Mouse (Mus musculus) forebrain, embryonic 11.5 days (tissue): ENCODE measurements at regions not wholly inside any gene's neighbourhood (a gene's known extent, or its start where the extent isn't known, plus 50 kb on each side); places are given as distances from the start of the nearest gene placed in this dataset.

Experiments used
- ATAC-seq: fragments of 200-750 bp; cut with Nextera tagmentation; replicated peaks from 2 replicates; pipeline ENCODE4 v1.8.0; 2017; ENCODE audit warnings: moderate TSS enrichment; ENCODE audit not compliant: low FRiP score
- DNase-seq: peaks from one replicate; pipeline ENCODE4 v3.0.0-alpha.2; 2017; ENCODE audit warnings: low spot score
- H3K27ac ChIP-seq: fragments of 300-500 bp; sonication (generic); 2 replicates; pipeline ENCODE4 v1.5.1; 2014; ENCODE audit warnings: low read depth, low read length
- H3K27me3 ChIP-seq: fragments of 300-500 bp; sonication (generic); 2 replicates; pipeline ENCODE4 v1.6.1; 2014; ENCODE audit warnings: mild to moderate bottlenecking, low read length, mixed read lengths; ENCODE audit not compliant: control insufficient read depth, insufficient read depth
- H3K36me3 ChIP-seq: fragments of 300-500 bp; sonication (generic); 2 replicates; pipeline ENCODE4 v1.6.1; 2014; ENCODE audit warnings: mild to moderate bottlenecking, low read length, moderate library complexity, mixed read lengths; ENCODE audit not compliant: control insufficient read depth, insufficient read depth
- H3K4me1 ChIP-seq: fragments of 300-500 bp; sonication (generic); replicated peaks from 2 replicates; pipeline ENCODE4 v1.6.1; 2014; ENCODE audit warnings: low read length, mixed read lengths; ENCODE audit not compliant: control insufficient read depth, insufficient read depth
- H3K4me2 ChIP-seq: fragments of 300-500 bp; sonication (generic); 2 replicates; pipeline ENCODE4 v1.6.1; 2014; ENCODE audit warnings: low read depth, mild to moderate bottlenecking, low read length, moderate library complexity, mixed read lengths; ENCODE audit not compliant: severe bottlenecking
- H3K4me3 ChIP-seq: fragments of 300-500 bp; sonication (generic); 2 replicates; pipeline ENCODE4 v1.5.1; 2014; ENCODE audit warnings: low read depth, low read length
- H3K9ac ChIP-seq: fragments of 300-500 bp; sonication (generic); 2 replicates; pipeline ENCODE4 v1.6.1; 2014; ENCODE audit warnings: low read length
- H3K9me3 ChIP-seq: fragments of 300-500 bp; sonication (generic); 2 replicates; pipeline ENCODE4 v1.6.1; 2016; ENCODE audit warnings: low read length, mixed read lengths; ENCODE audit not compliant: control insufficient read depth
- WGBS: fragments of 180-500 bp; shearing (Covaris S2); extraction: QIAGEN DNeasy Blood & Tissue Kit; methylation state at CpG from one replicate; pipeline ENCODE4 v1.1.7; 2014; 5-methylcytosine and 5-hydroxymethylcytosine counted together

GRCm38 (mm10) chr1:104578123-104578522 lies 190.2 kb upstream of the Cdh20 start:
- no peaks in the 10 kb centered on the region for H3K27me3 ChIP-seq
- 77% methylated on average over 2 of the region's 2 CpGs for WGBS

GRCm38 (mm10) chr1:104584123-104584522 lies 184.2 kb upstream of the Cdh20 start:
- WGBS = 100% methylated on average over 3 of the region's 3 CpGs
- Histone ChIP-seq H3K9ac (no peak overlapping the region), H3K9me3 (no peaks in the 10 kb centered on the region), H3K27ac (no peak overlapping the region), H3K27me3 (no peaks in the 10 kb centered on the region), H3K4me1 (no peaks in the 10 kb centered on the region), H3K4me3 (no peak overlapping the region), H3K36me3 (no peaks in the 10 kb centered on the region), H3K4me2 (no peak overlapping the region)
- ATAC-seq (no peak), DNase-seq (no peak)

More at GRCm38 (mm10) chr1:104578123-104578522, 190.2 kb upstream of the Cdh20 start:
- Histone ChIP-seq H3K4me1 (no peaks in the 10 kb centered on the region), H3K4me3 (no peak overlapping the region), H3K9ac (no peak overlapping the region), H3K27ac (no peak overlapping the region), H3K4me2 (no peak overlapping the region), H3K36me3 (no peaks in the 10 kb centered on the region), H3K9me3 (no peaks in the 10 kb centered on the region)
- DNase-seq = no peak
- ATAC-seq = no peak

GRCm38 (mm10) chr1:104586985-104587384 lies 181.3 kb upstream of the Cdh20 start:
- Histone ChIP-seq H3K9ac (no peak overlapping the region), H3K4me2 (no peak overlapping the region), H3K36me3 (no peaks in the 10 kb centered on the region), H3K4me3 (no peak overlapping the region), H3K9me3 (no peaks in the 10 kb centered on the region), H3K4me1 (no peaks in the 10 kb centered on the region), H3K27ac (no peak overlapping the region), H3K27me3 (no peaks in the 10 kb centered on the region)
- ATAC-seq (0 out of 2 replicates have a peak, but pooled peaks have one; percentile 30), DNase-seq (no peak)
- 54% methylated on average over 6 of the region's 6 CpGs for WGBS

GRCm38 (mm10) chr1:104605301-104605700 lies 163.0 kb upstream of the Cdh20 start:
- H3K27me3 ChIP-seq = no peaks in the 10 kb centered on the region
- WGBS = 87% methylated on average over 3 of the region's 3 CpGs
- H3K9ac ChIP-seq = no peak overlapping the region
- H3K36me3 ChIP-seq = no peaks in the 10 kb centered on the region
- ATAC-seq = no peak
- DNase-seq = no peak
- no peak overlapping the region for H3K27ac ChIP-seq
- H3K4me3 ChIP-seq = no peak overlapping the region
- H3K4me1 ChIP-seq = no peaks in the 10 kb centered on the region
- no peaks in the 10 kb centered on the region for H3K9me3 ChIP-seq
- H3K4me2 ChIP-seq = no peak overlapping the region

- H3K9me3 ChIP-seq = no peaks in the 10 kb centered on the region
- DNase-seq (no peak), ATAC-seq (no peak)
- H3K27me3 ChIP-seq = no peaks in the 10 kb centered on the region
- no peak overlapping the region for H3K4me3 ChIP-seq
- no peaks in the 10 kb centered on the region for H3K36me3 ChIP-seq
- 40% methylated on average over 6 of the region's 6 CpGs for WGBS
- H3K4me2 ChIP-seq = no peak overlapping the region
- H3K27ac ChIP-seq = no peak overlapping the region
- H3K9ac ChIP-seq = no peak overlapping the region
- H3K4me1 ChIP-seq = no peaks in the 10 kb centered on the region
Observed at GRCm38 (mm10) chr1:104609409-104609808, 158.9 kb upstream of the Cdh20 start.

GRCm38 (mm10) chr1:104617374-104617773 lies 151.0 kb upstream of the Cdh20 start:
- Histone ChIP-seq H3K9me3 (no peaks in the 10 kb centered on the region), H3K36me3 (no peaks in the 10 kb centered on the region), H3K4me2 (no peak overlapping the region), H3K4me3 (no peak overlapping the region), H3K27me3 (no peaks in the 10 kb centered on the region), H3K4me1 (no peaks in the 10 kb centered on the region), H3K9ac (no peak overlapping the region), H3K27ac (no peak overlapping the region)
- DNase-seq = no peak
- no peak for ATAC-seq
- 95% methylated on average over 1 of the region's 1 CpGs for WGBS

GRCm38 (mm10) chr1:104619805-104620375 lies 148.4 kb upstream of the Cdh20 start:
- no peak overlapping the region for H3K27ac ChIP-seq
- no peaks in the 10 kb centered on the region for H3K4me1 ChIP-seq
- H3K4me3 ChIP-seq = no peak overlapping the region
- no peaks in the 10 kb centered on the region for H3K27me3 ChIP-seq
- H3K9me3 ChIP-seq = no peaks in the 10 kb centered on the region
- no peak for ATAC-seq
- WGBS = 52% methylated on average over 2 of the region's 2 CpGs
- no peaks in the 10 kb centered on the region for H3K36me3 ChIP-seq
- H3K4me2 ChIP-seq = no peak overlapping the region
- no peak for DNase-seq
- H3K9ac ChIP-seq = no peak overlapping the region

- Histone ChIP-seq H3K4me2 (no peak overlapping the region), H3K9ac (no peak overlapping the region), H3K36me3 (no peaks in the 10 kb centered on the region), H3K27me3 (no peaks in the 10 kb centered on the region), H3K4me3 (no peak overlapping the region), H3K27ac (no peak overlapping the region), H3K4me1 (no peaks in the 10 kb centered on the region), H3K9me3 (no peaks in the 10 kb centered on the region)
- 70% methylated on average over 2 of the region's 2 CpGs for WGBS
- DNase-seq = no peak
- no peak for ATAC-seq
Observed at GRCm38 (mm10) chr1:104625528-104625927, 142.8 kb upstream of the Cdh20 start.

- no peaks in the 10 kb centered on the region for H3K36me3 ChIP-seq
- no peak for ATAC-seq
- WGBS = 31% methylated on average over 1 of the region's 1 CpGs
- no peaks in the 10 kb centered on the region for H3K4me1 ChIP-seq
- no peak overlapping the region for H3K4me3 ChIP-seq
- no peaks in the 10 kb centered on the region for H3K27me3 ChIP-seq
- DNase-seq = no peak
- no peak overlapping the region for H3K4me2 ChIP-seq
- H3K27ac ChIP-seq = no peak overlapping the region
- H3K9me3 ChIP-seq = no peaks in the 10 kb centered on the region
- no peak overlapping the region for H3K9ac ChIP-seq
Observed at GRCm38 (mm10) chr1:104652405-104652804, 115.9 kb upstream of the Cdh20 start.
